Mouse (Mus musculus): ENCODE measurements around the gene Rgs4. TPM values are rescaled to one million over a fixed set of nuclear protein-coding genes. Genes with fewer than 3 reads are reported as not detected.

The Rgs4 gene
- polyA plus RNA-seq, 1 experiment from 2014 or later, result 23.8 TPM

Other genes starting within 250 kb of the Rgs4 start
- 29.8 and 34.1 TPM in 2 replicates for gene Nuf2, start 216.2 kb downstream of the Rgs4 start, polyA plus RNA-seq (2015; fragmentation: Nextera tagmentation; extraction: Ambion mirVana)
- gene Rgs5, start 92.1 kb downstream of the Rgs4 start, polyA plus RNA-seq (2015; fragmentation: Nextera tagmentation; extraction: Ambion mirVana), result 10.5 and 11.7 TPM in 2 replicates
- 1.3 and 1.8 TPM in 2 replicates for gene Ccdc190, start 181.0 kb upstream of the Rgs4 start, polyA plus RNA-seq (2015; fragmentation: Nextera tagmentation; extraction: Ambion mirVana)
- gene Hsd17b7, start 221.6 kb upstream of the Rgs4 start, polyA plus RNA-seq (2015; fragmentation: Nextera tagmentation; extraction: Ambion mirVana), result 18.2 and 20.3 TPM in 2 replicates